Mouse (Mus musculus): ENCODE data around the gene Cyp2s1.

- TF ChIP-seq POLR2A (IDR thresholded peaks at IDR 0.05; ENCODE audit: borderline replicate concordance, control insufficient read depth, low read depth, low read length) (no peak), CTCF (IDR thresholded peaks at IDR 0.05; ENCODE audit: control insufficient read depth, insufficient read depth, low read length) (no peak)
Observed at GRCm38 (mm10) chr7:25814711-25815110, 2.0 kb downstream of the Cyp2s1 start.

All from bone marrow, adult 2 months (tissue).